Mouse (Mus musculus): Measurements from ENCODE around the gene Fam227b.

Fam227b gene

GRCm38 (mm10) chr2:126151855-126152571 lies at the start of gene Fam227b, which contains the start of gene Dtwd1:
Gene Fam227b, minus strand, starts transcription at chr2:126152004.
Gene Dtwd1, plus strand, starts transcription at chr2:126152141.
- DNase-seq (ENCODE audit: low spot score) = peak; percentile 98

- no peak for DNase-seq (ENCODE audit: low spot score)
Observed at GRCm38 (mm10) chr2:126198971-126199370, 47.2 kb upstream of the Fam227b start.

GRCm38 (mm10) chr2:126195631-126196356 lies 44.0 kb upstream of the Fam227b start:
- no peak for DNase-seq (ENCODE audit: low spot score)

GRCm38 (mm10) chr2:126192129-126192528 lies 40.3 kb upstream of the Fam227b start:
- DNase-seq (ENCODE audit: low spot score) = no peak

- DNase-seq (ENCODE audit: low spot score) = no peak
Observed at GRCm38 (mm10) chr2:126191306-126191705, 39.5 kb upstream of the Fam227b start.

- DNase-seq (ENCODE audit: low spot score) = no peak
Observed at GRCm38 (mm10) chr2:126171427-126171826, 19.6 kb upstream of the Fam227b start.

GRCm38 (mm10) chr2:126166848-126167617 lies 15.2 kb upstream of the Fam227b start:
- DNase-seq (ENCODE audit: low spot score) = no peak

GRCm38 (mm10) chr2:126166335-126166734 lies 14.5 kb upstream of the Fam227b start:
- no peak for DNase-seq (ENCODE audit: low spot score)

- DNase-seq (ENCODE audit: low spot score) = no peak
Observed at GRCm38 (mm10) chr2:126165277-126166018, 13.6 kb upstream of the Fam227b start.

- DNase-seq (ENCODE audit: low spot score) = no peak
Observed at GRCm38 (mm10) chr2:126147723-126148122, 4.1 kb downstream of the Fam227b start.

GRCm38 (mm10) chr2:126094616-126095015 lies 57.2 kb downstream of the Fam227b start:
- no peak for DNase-seq (ENCODE audit: low spot score)

GRCm38 (mm10) chr2:126090432-126090831 lies 61.4 kb downstream of the Fam227b start:
- DNase-seq (ENCODE audit: low spot score) = no peak

GRCm38 (mm10) chr2:126086187-126086586 lies 65.6 kb downstream of the Fam227b start:
- no peak for DNase-seq (ENCODE audit: low spot score)

- no peak for DNase-seq (ENCODE audit: low spot score)
Observed at GRCm38 (mm10) chr2:126084326-126084725, 67.5 kb downstream of the Fam227b start.

- no peak for DNase-seq (ENCODE audit: low spot score)
Observed at GRCm38 (mm10) chr2:126079086-126079485, 72.7 kb downstream of the Fam227b start.

- DNase-seq (ENCODE audit: low spot score) = no peak
Observed at GRCm38 (mm10) chr2:126076506-126076905, 75.3 kb downstream of the Fam227b start.

- DNase-seq (ENCODE audit: low spot score) = no peak
Observed at GRCm38 (mm10) chr2:126073744-126074143, 78.1 kb downstream of the Fam227b start.

GRCm38 (mm10) chr2:126069740-126070139 lies 82.1 kb downstream of the Fam227b start:
- no peak for DNase-seq (ENCODE audit: low spot score)

- no peak for DNase-seq (ENCODE audit: low spot score)
Observed at GRCm38 (mm10) chr2:126065303-126065856, 86.4 kb downstream of the Fam227b start.

GRCm38 (mm10) chr2:126064814-126065213 lies 87.0 kb downstream of the Fam227b start:
- DNase-seq (ENCODE audit: low spot score) = no peak

GRCm38 (mm10) chr2:126062876-126063275 lies 88.9 kb downstream of the Fam227b start:
- DNase-seq (ENCODE audit: low spot score) = no peak
